Mouse (Mus musculus) bone marrow, adult 2 months (tissue): ENCODE data around the gene Unc13d. TPM values are rescaled to one million over a fixed set of nuclear protein-coding genes. Genes with fewer than 3 reads are reported as not detected.

Experiments
- H3K27ac ChIP-seq: fragments of 200-500 bp; 2 replicates; pipeline ENCODE4 v1.5.1; 2012; ENCODE audit warnings: low read depth, mild to moderate bottlenecking, control low read depth, inconsistent platforms, low read length; ENCODE audit not compliant: control insufficient read depth, poor library complexity, insufficient read depth
- H3K4me1 ChIP-seq: fragments of 200-500 bp; 2 replicates; pipeline ENCODE4 v1.6.1; 2011; ENCODE audit warnings: low read length; ENCODE audit not compliant: control insufficient read depth, insufficient read depth
- H3K4me3 ChIP-seq: fragments of 200-500 bp; replicated peaks from 2 replicates; pipeline ENCODE3; 2011; ENCODE audit warnings: mild to moderate bottlenecking, low read depth, low read length, control low read depth; ENCODE audit not compliant: control insufficient read depth
- CTCF ChIP-seq: fragments of 200-500 bp; IDR thresholded peaks from 2 replicates; pipeline ENCODE4 v1.5.1; 2011; ENCODE audit warnings: low read length, control low read depth; ENCODE audit not compliant: control insufficient read depth, insufficient read depth
- POLR2A ChIP-seq: fragments of 200-500 bp; IDR thresholded peaks from 2 replicates; pipeline ENCODE4 v1.6.1; 2011; ENCODE audit warnings: low read depth, mild to moderate bottlenecking, control low read depth, low read length, borderline replicate concordance; ENCODE audit not compliant: control insufficient read depth
- WGBS: fragments of 180-500 bp; shearing (Covaris S2); methylation state at CpG from one replicate; pipeline ENCODE4 v1.1.7; 2018; 5-methylcytosine and 5-hydroxymethylcytosine counted together
- polyA plus RNA-seq: library from polyadenylated mRNA; stranded (reverse); fragments of >200 nt; gene quantifications from 2 replicates; pipeline ENCODE4 v1.2.4, GENCODE M21; 2011; ENCODE audit warnings: low replicate concordance; ENCODE audit not compliant: missing spikeins, insufficient read depth, insufficient read length

Gene Unc13d
- polyA plus RNA-seq, 1 experiment: 63.0 TPM

- H3K27ac ChIP-seq: peak overlapping the region; percentile 33; the same call in 1 of the 2 replicates
- WGBS: under 1% methylated on average over 35 of the region's 35 CpGs
- TF ChIP-seq POLR2A (no peak; the same call in 1 of the 2 replicates), CTCF (no peak)
- H3K4me1 ChIP-seq: no peaks in the 10 kb centered on the region
- H3K4me3 ChIP-seq: peak overlapping the region; percentile 18
Observed at GRCm38 (mm10) chr11:116110131-116110530, 32.4 kb upstream of the Unc13d start.

GRCm38 (mm10) chr11:116109441-116110081 is 31.8 kb upstream of the Unc13d start:
- peak overlapping the region; percentile 38 for H3K4me3 ChIP-seq
- TF ChIP-seq CTCF (no peak), POLR2A (no peak)
- H3K4me1 ChIP-seq: no peaks in the 10 kb centered on the region
- under 1% methylated on average over 70 of the region's 70 CpGs for WGBS
- peak overlapping the region; percentile 33; the same call in 1 of the 2 replicates for H3K27ac ChIP-seq

- H3K27ac ChIP-seq: no peak overlapping the region; the same call in 1 of the 2 replicates
- 39% methylated on average over 23 of the region's 23 CpGs for WGBS
- H3K4me3 ChIP-seq: no peak overlapping the region
- no peaks in the 10 kb centered on the region; the same call in 1 of the 2 replicates for H3K4me1 ChIP-seq
- no peak for TF ChIP-seq POLR2A
- TF ChIP-seq CTCF: no peak
Observed at GRCm38 (mm10) chr11:116108464-116109137, 30.8 kb upstream of the Unc13d start.

GRCm38 (mm10) chr11:116107777-116108285 is 30.1 kb upstream of the Unc13d start:
- Histone ChIP-seq H3K4me3 (no peak overlapping the region), H3K27ac (no peak overlapping the region), H3K4me1 (no peaks in the 10 kb centered on the region; the same call in none of the 2 replicates)
- no peak for TF ChIP-seq POLR2A
- TF ChIP-seq CTCF: no peak
- 79% methylated on average over 19 of the region's 19 CpGs for WGBS

GRCm38 (mm10) chr11:116106963-116107776 is 29.4 kb upstream of the Unc13d start:
- Histone ChIP-seq H3K4me3 (no peak overlapping the region), H3K27ac (no peak overlapping the region), H3K4me1 (no peaks in the 10 kb centered on the region; the same call in none of the 2 replicates)
- TF ChIP-seq POLR2A (no peak), CTCF (no peak)
- WGBS: 64% methylated on average over 14 of the region's 14 CpGs

GRCm38 (mm10) chr11:116106154-116106962 is 28.6 kb upstream of the Unc13d start:
- WGBS: 87% methylated on average over 32 of the region's 32 CpGs
- TF ChIP-seq CTCF (no peak), POLR2A (no peak)
- Histone ChIP-seq H3K4me3 (no peak overlapping the region), H3K4me1 (no peaks in the 10 kb centered on the region; the same call in none of the 2 replicates), H3K27ac (no peak overlapping the region)

GRCm38 (mm10) chr11:116105065-116105464 is 27.3 kb upstream of the Unc13d start:
- TF ChIP-seq POLR2A (no peak), CTCF (no peak)
- WGBS: 78% methylated on average over 2 of the region's 2 CpGs

More at GRCm38 (mm10) chr11:116105065-116105464, 27.3 kb upstream of the Unc13d start:
- Histone ChIP-seq H3K27ac (no peak overlapping the region), H3K4me1 (no peaks in the 10 kb centered on the region; the same call in none of the 2 replicates), H3K4me3 (no peak overlapping the region)
